Mouse (Mus musculus) kidney, postnatal 36 days (tissue): Measurements from ENCODE around the gene Klhl18.
"Not testable (repeated sequence)": the region's sequence is repeated elsewhere in the genome, so short reads cannot be mapped to it uniquely, and the experiment has no call there.

Experiments used
- DNase-seq, 2 experiments: peaks; one replicate each; pipeline ENCODE4 v3.0.0; 2021 to 2022; ENCODE audit warnings: mixed read lengths in 2 of 2

Gene Klhl18

GRCm38 (mm10) chr9:110419511-110420112, 56.9 kb downstream of the Klhl18 start, which contains the start of gene Ngp:
TSS of gene Ngp (plus strand) at chr9:110419747.
- DNase-seq = no peak

GRCm38 (mm10) chr9:110413785-110414184, 62.7 kb downstream of the Klhl18 start:
- peak; percentile 55 to 80 for DNase-seq

GRCm38 (mm10) chr9:110412926-110413325, 63.6 kb downstream of the Klhl18 start:
- peak; percentile 9 to 34 for DNase-seq

- peak; percentile 88 to 94 for DNase-seq
Observed at GRCm38 (mm10) chr9:110410908-110411887, 65.3 kb downstream of the Klhl18 start.

GRCm38 (mm10) chr9:110408099-110408773, 68.3 kb downstream of the Klhl18 start, which contains the start of gene Ptpn23:
TSS of gene Ptpn23 (minus strand) at chr9:110408213.
- DNase-seq = peak; percentile 96 to 98

- no peak for DNase-seq
Observed at GRCm38 (mm10) chr9:110407311-110408098, 69.0 kb downstream of the Klhl18 start.

- DNase-seq = not testable (repeated sequence)
Observed at GRCm38 (mm10) chr9:110403240-110403639, 73.3 kb downstream of the Klhl18 start.

- DNase-seq = peak in 1 of 2 experiments; percentile 33
Observed at GRCm38 (mm10) chr9:110402731-110403130, 73.8 kb downstream of the Klhl18 start.

- no peak for DNase-seq
Observed at GRCm38 (mm10) chr9:110400650-110401049, 75.8 kb downstream of the Klhl18 start.

- no peak for DNase-seq
Observed at GRCm38 (mm10) chr9:110393295-110393694, 83.2 kb downstream of the Klhl18 start.

GRCm38 (mm10) chr9:110390843-110391242, 85.7 kb downstream of the Klhl18 start:
- DNase-seq = no peak

GRCm38 (mm10) chr9:110388011-110388410, 88.5 kb downstream of the Klhl18 start:
- no peak for DNase-seq

- DNase-seq = no peak
Observed at GRCm38 (mm10) chr9:110384369-110384929, 92.0 kb downstream of the Klhl18 start.

- DNase-seq = no peak
Observed at GRCm38 (mm10) chr9:110381292-110381691, 95.2 kb downstream of the Klhl18 start.

GRCm38 (mm10) chr9:110380662-110381061, 95.8 kb downstream of the Klhl18 start:
- DNase-seq = peak in 1 of 2 experiments; percentile 31

GRCm38 (mm10) chr9:110379361-110379760, 97.1 kb downstream of the Klhl18 start:
- DNase-seq = no peak

GRCm38 (mm10) chr9:110377655-110378054, 98.8 kb downstream of the Klhl18 start:
- not testable (repeated sequence) for DNase-seq
